8 mouse cellular contexts compared by ENCODE assay signal in the genomic region with DNA sequence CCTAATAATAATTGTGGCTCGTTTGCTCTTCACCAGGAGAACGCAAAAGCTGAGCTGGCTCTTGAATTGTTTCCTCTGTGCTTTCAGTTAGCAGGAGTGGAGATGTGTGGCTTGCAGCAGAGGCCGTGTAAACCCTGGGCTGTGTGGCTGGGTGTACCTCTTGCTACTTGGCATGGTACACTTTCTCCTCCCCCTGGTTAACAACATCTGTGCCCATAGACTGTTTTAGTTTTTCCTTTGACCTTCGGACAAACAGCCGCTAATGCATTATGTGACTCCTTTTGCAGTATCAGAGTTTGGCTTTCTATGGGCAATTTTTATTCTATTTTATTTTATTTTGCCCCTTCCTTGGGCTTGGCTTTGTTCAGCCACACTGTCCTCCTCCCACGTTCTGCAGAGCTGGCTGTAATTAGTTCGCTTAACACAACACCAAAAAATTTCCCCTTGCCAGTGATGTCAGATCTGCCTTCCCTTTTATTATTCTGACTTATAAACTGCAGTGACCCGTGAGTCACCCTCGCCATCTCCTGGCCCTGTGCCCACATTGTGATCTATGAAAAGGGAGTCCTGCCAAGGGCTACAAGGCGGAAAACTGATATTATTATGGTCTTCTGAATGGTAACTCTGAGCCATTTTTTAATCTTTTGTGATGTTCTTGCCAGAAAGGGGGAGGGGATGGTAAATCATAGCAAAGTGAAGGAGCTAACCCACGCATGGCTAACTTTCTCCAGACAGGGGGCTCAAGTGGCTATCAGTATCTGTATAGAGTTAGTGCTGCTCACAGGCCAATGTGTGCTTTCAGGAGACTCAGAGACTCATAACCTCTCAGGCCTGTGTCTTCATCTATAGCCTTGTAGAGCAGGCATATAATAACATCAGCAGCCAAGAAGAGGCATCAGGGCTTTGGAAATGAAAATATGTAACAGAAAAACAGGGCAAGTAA.
A peak's percentile ranks its signal among the peaks of the same experiment; 100 is the strongest.
DNase-seq lines count a peak whose midpoint lies in the region; ATAC-seq and TF ChIP-seq lines count a peak whose summit lies in the region.

No protein-coding gene starts in this region.

- peak; percentile 82 for TF ChIP-seq EP300 in lung, postnatal 0 days (IDR thresholded peaks at IDR 0.05)

- H3K4me1 ChIP-seq in heart, embryonic 11.5 days (ENCODE audit: control insufficient read depth, insufficient read depth, low read length), result peaks cover 59% of the 10 kb centered on the region
- peaks cover 18% of the 10 kb centered on the region; the same call in 1 of the 2 replicates for H3K4me1 ChIP-seq in lung, postnatal 0 days (ENCODE audit: insufficient read depth, low read depth, low read length)
- peaks cover 37% of the 10 kb centered on the region for H3K4me1 ChIP-seq in stomach, embryonic 16.5 days (ENCODE audit: control insufficient read depth, insufficient read depth, low read length)

- H3K27me3 ChIP-seq in heart, embryonic 11.5 days (ENCODE audit: control insufficient read depth, insufficient read depth, low read length), result no peaks in the 10 kb centered on the region
- no peaks in the 10 kb centered on the region for H3K27me3 ChIP-seq in lung, postnatal 0 days (replicated peaks; ENCODE audit: insufficient read depth, low read length)
- no peaks in the 10 kb centered on the region for H3K27me3 ChIP-seq in stomach, embryonic 16.5 days (ENCODE audit: control insufficient read depth, insufficient read depth, low read length)

- TF ChIP-seq POLR2A in brain, embryonic 14.5 days (IDR thresholded peaks at IDR 0.05; ENCODE audit: borderline replicate concordance, extremely low read depth, insufficient read depth, insufficient read length, poor library complexity, severe bottlenecking), result no peak

- peak; percentile 91 for DNase-seq in Muller cell, postnatal 12 days (ENCODE audit: inconsistent ontology term)
- peak; percentile 52 for DNase-seq in brain, embryonic 14.5 days (ENCODE audit: low read depth)
- peak; percentile 86 for DNase-seq in kidney, adult 9 months
- peak; percentile 74 for DNase-seq in lung, postnatal 0 days (ENCODE audit: low spot score)
- no peak for DNase-seq in frontal cortex, postnatal 10 days (ENCODE audit: low spot score in 2 of 2)
- no peak for DNase-seq in thymus, postnatal 0 days (ENCODE audit: low spot score)

- no peak for TF ChIP-seq CTCF in brain, embryonic 14.5 days (IDR thresholded peaks at IDR 0.05; ENCODE audit: borderline replicate concordance, extremely low read depth, insufficient read depth, insufficient read length)
- TF ChIP-seq CTCF in lung, postnatal 0 days (IDR thresholded peaks at IDR 0.05), result no peak

- no peaks in the 10 kb centered on the region for H3K9me3 ChIP-seq in heart, embryonic 11.5 days (replicated peaks; ENCODE audit: control insufficient read depth, low read length)
- H3K9me3 ChIP-seq in lung, postnatal 0 days (ENCODE audit: low read length), result no peaks in the 10 kb centered on the region
- no peaks in the 10 kb centered on the region for H3K9me3 ChIP-seq in stomach, embryonic 16.5 days (replicated peaks; ENCODE audit: control insufficient read depth, low read length)

- H3K4me3 ChIP-seq in heart, embryonic 11.5 days (ENCODE audit: low read depth, low read length), result no peak overlapping the region
- no peak overlapping the region for H3K4me3 ChIP-seq in lung, postnatal 0 days (ENCODE audit: low read depth, low read length)
- H3K4me3 ChIP-seq in stomach, embryonic 16.5 days (replicated peaks; ENCODE audit: low read length), result no peak overlapping the region

- peak overlapping the region; percentile 87 for H3K27ac ChIP-seq in heart, embryonic 11.5 days (ENCODE audit: low read depth, low read length)
- peak overlapping the region; percentile 52 for H3K27ac ChIP-seq in lung, postnatal 0 days (ENCODE audit: low read length)
- peak overlapping the region; percentile 47 for H3K27ac ChIP-seq in stomach, embryonic 16.5 days (ENCODE audit: low read length)

- H3K4me2 ChIP-seq in heart, embryonic 11.5 days, result no peak overlapping the region
- no peak overlapping the region for H3K4me2 ChIP-seq in lung, postnatal 0 days (replicated peaks; ENCODE audit: low read depth, low read length)
- no peak overlapping the region for H3K4me2 ChIP-seq in stomach, embryonic 16.5 days (ENCODE audit: low read depth, low read length)

- no peaks in the 10 kb centered on the region for H3K36me3 ChIP-seq in heart, embryonic 11.5 days (ENCODE audit: control insufficient read depth, insufficient read depth, low read length)
- H3K36me3 ChIP-seq in lung, postnatal 0 days (ENCODE audit: insufficient read depth, low read length), result no peaks in the 10 kb centered on the region
- H3K36me3 ChIP-seq in stomach, embryonic 16.5 days (ENCODE audit: control insufficient read depth, insufficient read depth, low read length), result no peaks in the 10 kb centered on the region

- ATAC-seq in heart, embryonic 11.5 days (replicated peaks; ENCODE audit: insufficient number of reproducible peaks, low FRiP score, low TSS enrichment), result no peak
- ATAC-seq in lung, postnatal 0 days, result peak; percentile 47
- 0 out of 2 replicates have a peak, but pooled peaks have one; percentile 4 for ATAC-seq in stomach, embryonic 16.5 days (ENCODE audit: insufficient read depth, low FRiP score)

- 47% methylated on average over 11 of the region's 11 CpGs for WGBS in heart, embryonic 11.5 days (ENCODE audit: insufficient replicate concordance)
- WGBS in lung, postnatal 0 days, result 21% methylated on average over 11 of the region's 11 CpGs
- WGBS in stomach, embryonic 16.5 days, result 28% methylated on average over 11 of the region's 11 CpGs

- no peak overlapping the region for H3K9ac ChIP-seq in heart, embryonic 11.5 days (ENCODE audit: low read depth, low read length)
- no peak overlapping the region for H3K9ac ChIP-seq in lung, postnatal 0 days (replicated peaks; ENCODE audit: low read depth)
- H3K9ac ChIP-seq in stomach, embryonic 16.5 days (ENCODE audit: low read length), result peak overlapping the region; percentile 29; the same call in 1 of the 2 replicates

Comparison
In these comparisons a context has a peak if more than half of its experiments do, and no peak if none do; other contexts are left out.
1. DNase-seq: peak in Muller cell, postnatal 12 days (single experiment), brain, embryonic 14.5 days (single experiment), kidney, adult 9 months (single experiment) and lung, postnatal 0 days (single experiment); none in frontal cortex, postnatal 10 days (0 of 2) and thymus, postnatal 0 days (single experiment).
2. Peak in every context shown above with its lines, with median percentiles within 50 percentile points of each other: H3K27ac ChIP-seq.